Mouse (Mus musculus) heart, postnatal 14 days (tissue): ENCODE data around the gene Rps15. TPM values are rescaled to one million over a fixed set of nuclear protein-coding genes. Genes with fewer than 3 reads are reported as not detected.

Experiments used
- DNase-seq, 2 experiments: peaks; one replicate each; pipeline ENCODE4 v3.0.0; 2021 to 2022
- intact Hi-C: fragments of 180-260 bp; cut with DNase I; formaldehyde crosslinking; loops from one replicate; pipeline ENCODE4 v1.15.1; 2025
- microRNA-seq, 2 experiments: library from miRNA; unstranded; fragments of <30 nt; microRNA quantifications; one replicate each; pipeline ENCODE4 v1.2.0; 2021 to 2022
- total RNA-seq, 2 experiments: library from RNA; stranded (reverse); gene quantifications; 2 replicates each; pipeline ENCODE4 v1.2.3; 2021

The Rps15 gene
- total RNA-seq, 2 experiments from 2014 or later: 652 to 716 TPM

- intact Hi-C loops: no loop called here
- DNase-seq: no peak
Measured at GRCm38 (mm10) chr10:80330888-80331287, 38.6 kb downstream of the Rps15 start.

- intact Hi-C loops: no loop called here
- DNase-seq: no peak
Measured at GRCm38 (mm10) chr10:80331636-80332524, 39.6 kb downstream of the Rps15 start.

GRCm38 (mm10) chr10:80332525-80332989, 40.3 kb downstream of the Rps15 start:
- intact Hi-C loops: no loop called here
- DNase-seq: no peak

GRCm38 (mm10) chr10:80336263-80336662, 44.0 kb downstream of the Rps15 start:
- intact Hi-C loops: no loop called here
- no peak for DNase-seq

- intact Hi-C loops: loop anchor here (1.0 to 5.0 kb wide), 2 partner anchors 34 to 163 kb away; partner anchors contain the start of gene Efna2
- peak; percentile 86 to 92 for DNase-seq
Measured at GRCm38 (mm10) chr10:80339941-80340750, 47.9 kb downstream of the Rps15 start.

- intact Hi-C loops: loop anchor here (5.0 kb wide), 1 partner anchor 164 kb away; the partner anchor contains the start of gene Efna2
Measured at GRCm38 (mm10) chr10:80341026-80341425, 48.8 kb downstream of the Rps15 start.

GRCm38 (mm10) chr10:80341491-80342304, 49.4 kb downstream of the Rps15 start:
- intact Hi-C loops: loop anchor here (5.0 kb wide), 1 partner anchor 164 kb away; the partner anchor contains the start of gene Efna2
- no peak for DNase-seq

More at GRCm38 (mm10) chr10:80341026-80341425, 48.8 kb downstream of the Rps15 start:
- DNase-seq: no peak

- intact Hi-C loops: loop anchor here (5.0 kb wide), 1 partner anchor 165 kb away; the partner anchor contains the start of gene Efna2
Measured at GRCm38 (mm10) chr10:80342305-80342748, 50.1 kb downstream of the Rps15 start.

GRCm38 (mm10) chr10:80342749-80343424, 50.6 kb downstream of the Rps15 start:
- intact Hi-C loops: loop anchor here (5.0 kb wide), 1 partner anchor 166 kb away; the partner anchor contains the start of gene Efna2
- peak in 1 of 2 experiments; percentile 46 for DNase-seq

More at GRCm38 (mm10) chr10:80342305-80342748, 50.1 kb downstream of the Rps15 start:
- DNase-seq: no peak

GRCm38 (mm10) chr10:80343425-80343895, 51.2 kb downstream of the Rps15 start:
- no peak for DNase-seq
- intact Hi-C loops: loop anchor here (5.0 kb wide), 1 partner anchor 166 kb away; the partner anchor contains the start of gene Efna2

Small RNA genes lying within 50 kb of the gene (microRNA-seq; reads per million reads assigned to microRNA genes)
- gene Mir6911: 0 to 0.85 reads per million in 2 experiments

Other genes starting within 250 kb of the Rps15 start
- 100 to 1,000 TPM; 636 to 681 TPM for gene Gpx4, start 245.3 kb upstream of the Rps15 start, total RNA-seq
- gene Sbno2, start 186.9 kb upstream of the Rps15 start, total RNA-seq: 10 to 100 TPM; 13.5 to 14.0 TPM
- 100 to 1,000 TPM; 105 to 118 TPM for gene Stk11, start 176.7 kb upstream of the Rps15 start, total RNA-seq
- 1,000 to 10,000 TPM; 1,168 to 1,183 TPM for gene Atp5d, start 153.8 kb upstream of the Rps15 start, total RNA-seq
- 1 to 10 TPM; 3.0 to 3.3 TPM for gene Cbarp, start 151.6 kb upstream of the Rps15 start, total RNA-seq
- gene Midn, start 144.2 kb upstream of the Rps15 start, total RNA-seq: 100 to 1,000 TPM; 158 to 178 TPM
- 10 to 100 TPM; 40.4 to 64.3 TPM for gene Cirbp, start 126.5 kb upstream of the Rps15 start, total RNA-seq
- 1 to 10 TPM; 3.8 to 4.7 TPM for gene 1600002K03Rik, start 119.5 kb upstream of the Rps15 start, total RNA-seq
- 1 to 10 TPM; 1.1 to 1.4 TPM for gene Efna2, start 113.0 kb upstream of the Rps15 start, total RNA-seq
- gene Mum1, start 66.0 kb upstream of the Rps15 start, total RNA-seq: 10 to 100 TPM; 17.0 to 21.0 TPM
- 100 to 1,000 TPM; 728 to 743 TPM for gene Ndufs7, start 43.3 kb upstream of the Rps15 start, total RNA-seq
- 10 to 100 TPM; 11.6 to 14.5 TPM for gene Gamt, start 31.4 kb upstream of the Rps15 start, total RNA-seq
- 10 to 100 TPM; 68.2 to 76.3 TPM for gene Dazap1, start 31.0 kb upstream of the Rps15 start, total RNA-seq
- gene Apc2, start 3.5 kb downstream of the Rps15 start, total RNA-seq: 1 to 10 TPM; 2.3 to 3.6 TPM
- 10 to 100 TPM; 13.3 to 15.0 TPM for gene 2310011J03Rik, start 28.1 kb downstream of the Rps15 start, total RNA-seq
- 1 to 10 TPM; 1.0 to 1.7 TPM for gene Pcsk4, start 37.0 kb downstream of the Rps15 start, total RNA-seq
- gene Reep6, start 37.5 kb downstream of the Rps15 start, total RNA-seq: 1 to 10 TPM; 2.0 to 2.6 TPM
- gene Adamtsl5, start 56.0 kb downstream of the Rps15 start, total RNA-seq: 10 to 100 TPM; 43.8 to 44.5 TPM
- gene Plk5, start 64.0 kb downstream of the Rps15 start, total RNA-seq: under 1 TPM; 0.12 to 0.22 TPM
- 10 to 100 TPM; 11.8 to 12.2 TPM for gene Mex3d, start 95.2 kb downstream of the Rps15 start, total RNA-seq
- 10 to 100 TPM; 78.6 to 84.0 TPM for gene Mbd3, start 107.1 kb downstream of the Rps15 start, total RNA-seq
- 1,000 to 10,000 TPM; 1,852 to 1,908 TPM for gene Uqcr11, start 114.4 kb downstream of the Rps15 start, total RNA-seq
- 10 to 100 TPM; 31.7 to 32.5 TPM for gene Tcf3, start 141.2 kb downstream of the Rps15 start, total RNA-seq
- not detected for gene Onecut3, start 202.4 kb downstream of the Rps15 start, total RNA-seq
- gene Atp8b3, start 246.7 kb downstream of the Rps15 start, total RNA-seq: not detected